Mouse (Mus musculus) liver (tissue): ENCODE data around the gene AC141477.1.

ENCODE experiments used
- DNase-seq: peaks from one replicate; pipeline ENCODE4 v3.0.0-alpha.2; 2020; ENCODE audit warnings: mixed read lengths

The AC141477.1 gene

GRCm38 (mm10) chr10:76408520-76408919, 31.7 kb downstream of the AC141477.1 start:
- no peak for DNase-seq

- no peak for DNase-seq
These were observed 47.6 kb downstream of the AC141477.1 start for GRCm38 (mm10) chr10:76392596-76392995.

- peak; percentile 40 for DNase-seq
These were observed 48.5 kb downstream of the AC141477.1 start for GRCm38 (mm10) chr10:76391786-76392185.

- DNase-seq = no peak
These were observed 49.1 kb downstream of the AC141477.1 start for GRCm38 (mm10) chr10:76391166-76391565.
